Mouse (Mus musculus) ovary, adult 10 weeks (tissue): Measurements from ENCODE around the gene Vps11. TPM values are rescaled to one million over a fixed set of nuclear protein-coding genes. Genes with fewer than 3 reads are reported as not detected.

ENCODE experiments used
- polyA plus RNA-seq: library from polyadenylated mRNA; stranded (reverse); fragments of 350-450 nt; fragmentation: Illumina TruSeq; extraction: RNeasy Lipid Tissue Mini Kit (QIAGEN cat#74804); gene quantifications from one replicate; pipeline ENCODE4 v1.2.3, GENCODE M21; 2014

The Vps11 gene
- 11.1 TPM for polyA plus RNA-seq

GRCm38 (mm10) chr9:44361190-44361917 is at the start of gene Vps11:
Vps11 (minus strand) TSS chr9:44361670.

GRCm38 (mm10) chr9:44406906-44407751 is 45.7 kb upstream of the Vps11 start, which contains the start of the genes Rps25 and Trappc4:
Rps25 (plus strand) TSS chr9:44407139.
Trappc4 (minus strand) TSS chr9:44407600.

GRCm38 (mm10) chr9:44396684-44397411 is 35.4 kb upstream of the Vps11 start, which contains the start of gene Slc37a4:
Slc37a4 (plus strand) TSS chr9:44396852.

DNA sequence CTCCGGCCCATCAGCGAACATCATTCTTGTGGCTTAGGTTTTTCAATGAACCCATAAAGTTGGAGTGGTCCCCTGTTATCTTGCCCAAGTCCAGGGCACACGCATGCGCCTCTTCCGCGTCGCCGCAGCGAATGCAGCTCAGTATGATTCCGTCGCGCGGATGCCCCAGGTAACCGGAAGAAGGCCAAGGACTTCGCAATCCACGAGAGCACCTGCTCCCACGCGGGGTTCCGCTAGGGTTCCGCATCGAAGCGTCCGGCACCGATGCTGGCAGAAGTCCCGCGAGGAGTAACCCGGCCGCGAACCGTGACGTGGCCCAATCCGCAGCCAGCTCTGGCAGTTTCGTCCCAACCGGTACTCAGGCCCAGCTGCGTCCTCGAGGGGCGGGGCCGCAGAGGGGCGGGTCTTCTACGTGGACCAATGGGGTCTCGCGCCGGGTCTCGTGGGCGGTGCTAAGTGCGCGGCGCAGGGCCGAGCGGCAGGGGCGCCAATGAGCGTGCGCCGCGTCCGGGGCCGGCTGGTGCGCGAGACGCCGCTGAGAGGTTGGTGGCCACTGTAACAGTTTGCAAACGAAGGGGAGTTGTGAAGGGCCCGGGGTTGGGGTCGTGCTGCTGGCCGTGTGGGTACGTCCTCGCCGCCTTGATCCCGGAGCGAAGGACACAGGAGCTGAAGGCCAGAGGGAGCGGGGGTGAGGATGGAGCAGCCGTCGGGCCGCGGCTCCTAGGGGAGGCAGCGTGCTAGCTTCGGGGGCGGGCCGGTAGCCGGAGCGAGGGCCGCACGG is 17.8 kb upstream of the Vps11 start, which contains the start of gene Hyou1:
Gene Hyou1 (plus strand): TSS at position 437 of the 781 bp plus-strand sequence.

DNA sequence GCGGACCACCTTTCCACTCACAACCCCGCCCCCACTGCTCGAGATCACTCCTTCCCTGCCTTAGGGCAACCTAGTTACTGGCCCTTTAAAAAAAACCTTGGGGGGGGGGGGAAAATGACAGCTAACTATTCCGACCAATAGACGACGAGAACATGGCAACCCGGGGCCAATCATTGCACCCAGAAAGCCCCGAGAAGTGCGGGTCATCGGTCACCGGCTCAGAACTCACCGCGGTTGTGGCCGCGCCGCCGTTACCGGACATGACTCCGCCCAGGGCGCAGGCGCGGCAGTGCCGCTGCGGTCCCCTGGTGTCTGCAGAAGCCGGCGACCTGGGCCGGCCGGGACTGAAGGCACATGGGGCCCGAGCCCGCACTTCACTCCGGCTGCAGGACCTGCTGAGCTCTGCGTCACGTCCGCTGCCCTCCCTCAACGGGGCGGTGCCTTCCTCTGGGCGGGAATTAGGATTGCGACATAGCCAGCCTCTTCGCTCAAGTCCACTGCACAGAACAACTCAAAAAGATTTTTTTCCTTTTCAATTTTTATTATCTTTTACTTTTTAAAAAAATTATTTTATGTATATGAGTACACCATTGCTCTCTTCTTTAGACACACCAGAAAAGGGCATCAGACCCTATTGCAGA is 17.6 kb downstream of the Vps11 start, which contains the start of gene Hmbs:
Gene Hmbs (minus strand): TSS at position 448 of the 641 bp plus-strand sequence.

DNA sequence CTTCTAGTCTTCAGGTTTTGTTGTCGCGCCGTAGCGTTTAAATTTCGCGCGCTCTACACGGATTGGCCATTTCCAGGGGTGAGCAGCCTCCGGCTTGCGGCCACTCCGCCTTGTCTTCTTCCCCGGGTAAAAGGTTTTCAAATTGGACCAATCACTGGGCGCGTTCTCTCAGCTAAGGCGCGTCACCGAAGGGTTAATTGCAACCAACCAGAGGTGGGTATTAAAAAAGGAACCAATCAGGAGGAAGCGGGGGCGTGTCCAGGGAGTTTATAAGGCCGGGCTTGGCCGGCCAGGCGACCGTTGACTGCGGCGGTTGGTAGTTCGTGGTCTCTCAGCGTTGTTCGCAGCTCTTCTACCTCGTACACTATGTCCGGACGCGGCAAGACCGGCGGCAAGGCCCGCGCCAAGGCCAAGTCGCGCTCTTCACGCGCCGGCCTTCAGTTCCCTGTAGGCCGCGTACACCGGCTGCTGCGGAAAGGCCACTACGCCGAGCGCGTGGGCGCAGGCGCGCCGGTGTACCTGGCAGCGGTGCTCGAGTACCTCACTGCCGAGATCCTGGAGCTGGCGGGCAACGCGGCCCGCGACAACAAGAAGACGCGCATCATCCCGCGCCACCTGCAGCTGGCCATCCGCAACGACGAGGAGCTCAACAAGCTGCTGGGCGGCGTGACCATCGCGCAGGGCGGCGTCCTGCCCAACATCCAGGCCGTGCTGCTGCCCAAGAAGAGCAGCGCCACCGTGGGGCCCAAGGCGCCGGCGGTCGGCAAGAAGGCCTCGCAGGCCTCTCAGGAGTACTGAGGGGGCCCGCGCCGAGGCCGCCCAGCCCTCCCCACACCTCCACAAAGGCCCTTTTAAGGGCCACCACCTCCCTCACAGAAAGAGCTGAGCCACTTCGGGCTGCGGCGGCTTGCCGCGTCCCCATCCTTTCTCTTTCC is 26.8 kb downstream of the Vps11 start, which contains the start of gene H2afx:
Gene H2afx (plus strand): TSS at position 299 of the 935 bp plus-strand sequence.

DNA sequence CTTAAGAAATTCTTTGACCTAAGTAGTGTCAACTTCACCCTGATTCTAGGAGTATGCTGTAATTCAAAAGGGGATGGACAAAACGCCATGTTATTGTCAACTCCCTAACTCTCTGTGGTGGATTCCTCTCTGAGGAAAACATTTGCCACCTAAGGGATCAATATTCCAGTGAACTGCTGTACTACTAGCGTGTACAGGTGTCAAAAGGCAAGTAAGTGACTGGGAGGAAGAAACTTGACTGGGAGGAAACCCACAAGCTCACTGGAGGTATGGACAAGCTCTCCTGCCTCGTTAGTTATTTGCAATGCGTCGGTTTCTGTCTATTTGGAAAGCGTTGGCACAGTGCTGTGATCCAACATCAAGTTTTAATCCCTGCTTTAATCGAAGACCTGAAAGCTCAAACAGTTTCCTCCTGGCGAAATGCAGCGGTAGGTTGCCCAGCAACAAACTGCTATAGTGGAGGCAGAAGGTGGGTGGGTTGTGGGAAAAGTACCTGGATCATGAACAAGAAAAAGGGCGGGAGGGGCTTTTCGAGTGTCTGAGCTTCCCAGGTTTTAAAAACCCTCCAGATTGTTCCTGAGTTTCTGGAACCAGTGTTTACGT is 35.6 kb downstream of the Vps11 start, which contains the start of gene Dpagt1:
Gene Dpagt1 (plus strand): TSS at position 252 of the 603 bp plus-strand sequence.

GRCm38 (mm10) chr9:44319887-44320798 is 41.3 kb downstream of the Vps11 start, which contains the start of gene C2cd2l:
C2cd2l (minus strand) TSS chr9:44320285.

GRCm38 (mm10) chr9:44305466-44306079 is 55.9 kb downstream of the Vps11 start, which contains the start of gene Hinfp:
Hinfp (minus strand) TSS chr9:44305671.

Other genes starting within 250 kb of the Vps11 start
- gene Gm49380, start 248.2 kb downstream of the Vps11 start, polyA plus RNA-seq = 0.43 TPM
- 1.1 TPM for gene Rnf26, start 248.2 kb downstream of the Vps11 start, polyA plus RNA-seq
- gene Mcam, start 227.2 kb downstream of the Vps11 start, polyA plus RNA-seq = 23.9 TPM
- gene Cbl, start 127.6 kb downstream of the Vps11 start, polyA plus RNA-seq = 36.8 TPM
- gene Ccdc153, start 121.0 kb downstream of the Vps11 start, polyA plus RNA-seq = 4.9 TPM
- not detected for gene Pdzd3, start 110.2 kb downstream of the Vps11 start, polyA plus RNA-seq
- gene Nlrx1, start 93.1 kb downstream of the Vps11 start, polyA plus RNA-seq = not detected
- gene Abcg4, start 73.1 kb downstream of the Vps11 start, polyA plus RNA-seq = 0.14 TPM
- gene Hinfp, start 56.0 kb downstream of the Vps11 start, polyA plus RNA-seq = 15.0 TPM
- gene C2cd2l, start 41.4 kb downstream of the Vps11 start, polyA plus RNA-seq = 0.63 TPM
- 11.4 TPM for gene Dpagt1, start 35.7 kb downstream of the Vps11 start, polyA plus RNA-seq
- gene H2afx, start 27.0 kb downstream of the Vps11 start, polyA plus RNA-seq = 9.2 TPM
- gene Hmbs, start 17.4 kb downstream of the Vps11 start, polyA plus RNA-seq = 26.6 TPM
- 22.1 TPM for gene Hyou1, start 17.8 kb upstream of the Vps11 start, polyA plus RNA-seq
- 1.4 TPM for gene Slc37a4, start 35.2 kb upstream of the Vps11 start, polyA plus RNA-seq
- gene Rps25, start 45.5 kb upstream of the Vps11 start, polyA plus RNA-seq = 968 TPM
- gene Trappc4, start 45.9 kb upstream of the Vps11 start, polyA plus RNA-seq = 28.7 TPM
- gene Ccdc84, start 56.9 kb upstream of the Vps11 start, polyA plus RNA-seq = 4.1 TPM
- gene Foxr1, start 79.5 kb upstream of the Vps11 start, polyA plus RNA-seq = 0.54 TPM
- not detected for gene Upk2, start 93.3 kb upstream of the Vps11 start, polyA plus RNA-seq
- gene Bcl9l, start 121.2 kb upstream of the Vps11 start, polyA plus RNA-seq = 2.6 TPM
- gene Cxcr5, start 200.2 kb upstream of the Vps11 start, polyA plus RNA-seq = not detected
- gene Ddx6, start 243.2 kb upstream of the Vps11 start, polyA plus RNA-seq = 406 TPM